Mouse (Mus musculus) gastrocnemius, postnatal 10 days (tissue): ENCODE results near the gene Mov10l1. TPM values are rescaled to one million over a fixed set of nuclear protein-coding genes. Genes with fewer than 3 reads are reported as not detected.

Source experiments
- DNase-seq: peaks from one replicate; pipeline ENCODE4 v3.0.0; 2021; ENCODE audit warnings: mixed read lengths
- long read RNA-seq, 2 experiments: library from polyadenylated mRNA; stranded (forward); transcript quantifications; one replicate each; pipeline ENCODE4 v2.0.0; 2021
- total RNA-seq, 2 experiments: library from RNA; stranded (reverse); gene quantifications; 2 replicates each; pipeline ENCODE4 v1.2.3; 2021

Gene Mov10l1
- total RNA-seq = not detected
- long read RNA-seq, experiment 1 = 0 reads
- long read RNA-seq, experiment 2 = 0 reads

DNA sequence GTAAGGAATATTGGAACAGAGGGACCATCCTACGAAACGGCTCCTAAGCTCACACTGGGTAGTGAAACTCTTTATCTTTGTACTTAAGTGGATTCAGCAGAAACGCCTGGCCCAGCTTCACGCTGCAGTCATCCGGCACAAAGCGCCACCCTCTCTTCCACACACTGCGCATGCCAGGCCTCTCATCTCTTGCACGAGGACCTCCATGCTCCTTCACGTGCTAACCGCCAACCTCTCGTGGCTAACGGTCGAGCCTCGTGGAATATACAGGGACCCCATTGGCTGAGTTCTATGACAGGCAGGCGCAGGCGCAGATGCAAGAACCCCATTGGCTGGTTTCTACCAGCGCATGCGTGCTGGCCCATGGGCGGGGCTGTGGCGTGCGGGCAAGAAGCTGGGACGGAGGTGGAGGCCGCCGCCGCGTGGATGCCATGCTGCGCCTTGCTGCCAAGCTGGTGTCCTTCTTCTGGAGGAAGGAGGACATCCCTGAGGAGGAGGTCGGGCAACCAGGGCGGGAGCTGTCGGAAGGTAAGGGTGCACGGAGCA, at the start of gene Mov10l1:
TSS of gene Mov10l1 (plus strand) at position 376 of the 546 bp plus-strand sequence.
- no peak for DNase-seq

DNA sequence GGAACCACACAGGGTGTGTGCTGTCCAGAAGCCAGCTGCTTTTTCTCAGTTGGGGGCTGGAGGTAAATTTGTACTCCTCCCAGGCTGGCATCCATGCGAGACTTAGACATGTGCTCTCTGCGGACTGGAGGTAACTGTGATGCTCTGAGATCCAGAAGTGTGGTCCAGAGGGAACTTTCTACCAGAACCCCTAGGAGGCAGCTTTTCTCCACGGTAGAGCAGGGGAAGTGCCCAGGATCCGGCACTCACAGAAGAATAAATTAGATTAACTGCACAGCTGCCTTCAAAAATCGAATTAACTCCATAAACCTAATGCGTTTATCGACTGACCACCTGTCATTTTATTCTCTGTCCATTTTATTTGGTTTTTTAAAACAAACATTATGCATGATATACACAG, 48.6 kb upstream of the Mov10l1 start:
- no peak for DNase-seq

- DNase-seq = no peak
Observed at GRCm38 (mm10) chr15:88936619-88937290, 46.0 kb upstream of the Mov10l1 start.

DNA sequence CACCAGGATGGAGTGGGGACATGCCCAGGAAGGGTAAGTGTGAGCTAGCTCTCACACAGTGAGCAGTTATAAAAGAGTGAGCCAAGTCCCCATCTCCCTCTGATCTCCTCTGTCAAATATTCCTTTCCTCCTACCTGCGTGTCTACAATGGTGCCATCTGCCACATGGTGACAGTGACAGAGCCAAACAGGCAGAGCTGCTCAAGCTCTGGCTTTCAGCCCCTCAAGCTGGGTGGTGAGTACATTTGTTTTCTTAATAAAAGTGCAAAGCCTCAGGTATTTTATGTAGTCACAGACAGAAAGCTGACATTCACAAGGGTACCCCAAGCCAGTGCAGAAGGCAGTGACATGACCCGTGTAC, 45.4 kb upstream of the Mov10l1 start:
- DNase-seq = no peak

DNA sequence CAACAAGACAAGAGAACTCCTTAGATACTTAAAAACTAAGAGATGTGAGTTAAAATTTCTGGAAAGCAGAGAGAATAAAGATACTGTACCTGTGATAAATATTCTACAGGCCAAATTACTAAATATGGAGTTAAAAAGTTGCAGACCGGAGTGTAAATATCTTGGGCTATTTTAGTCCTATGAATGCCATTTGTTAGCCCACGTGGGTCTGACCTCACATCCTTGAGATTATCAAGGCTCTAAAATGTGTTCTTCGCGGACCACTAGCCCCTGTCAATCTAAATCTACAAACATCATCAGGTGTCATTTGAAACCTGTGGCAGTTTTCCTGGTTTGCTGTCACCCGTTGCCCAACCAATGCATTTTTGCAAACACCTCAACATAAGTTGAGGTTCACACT, 39.9 kb upstream of the Mov10l1 start:
- DNase-seq = no peak

GRCm38 (mm10) chr15:88943896-88944551, 38.7 kb upstream of the Mov10l1 start:
- DNase-seq = no peak

- DNase-seq = no peak
Observed at GRCm38 (mm10) chr15:88946851-88947250, 35.9 kb upstream of the Mov10l1 start.

- DNase-seq = no peak
Observed at GRCm38 (mm10) chr15:88951246-88951645, 31.5 kb upstream of the Mov10l1 start.

DNA sequence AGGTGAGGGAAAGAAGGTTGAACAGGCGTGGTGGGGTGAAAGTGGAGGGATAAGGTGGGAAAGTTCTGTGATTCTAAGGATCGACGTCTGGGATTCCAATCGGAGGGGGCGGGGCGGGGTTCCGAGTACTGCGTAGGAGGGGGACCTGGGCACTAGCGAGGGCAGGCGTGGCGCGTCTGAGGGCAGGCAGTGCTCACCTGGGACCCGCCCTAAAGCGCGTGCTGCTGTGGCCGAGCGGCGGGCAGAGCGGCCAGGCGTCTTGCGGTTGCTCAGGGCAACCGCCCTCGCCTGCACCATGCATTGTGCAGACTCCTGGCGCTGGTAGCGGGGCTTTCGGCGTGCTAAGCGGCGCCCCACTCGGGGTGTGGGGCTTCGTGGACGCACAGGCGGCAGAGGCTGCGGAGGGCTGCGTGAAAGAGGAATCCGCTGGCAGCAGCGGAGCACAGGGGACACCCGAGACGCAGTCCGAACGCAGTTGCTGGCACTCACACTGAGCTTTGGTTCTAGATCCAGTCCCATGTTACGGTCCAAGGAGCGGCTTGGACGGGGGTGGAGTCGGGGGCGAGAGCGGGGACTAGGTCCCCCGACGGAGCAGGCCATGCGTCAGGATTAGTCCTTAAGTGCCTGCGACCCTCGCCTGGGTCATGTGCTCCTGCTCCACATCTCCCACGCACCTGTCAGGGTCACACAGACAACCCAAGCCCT, 28.2 kb upstream of the Mov10l1 start, which contains the start of gene Ttll8:
TSS of gene Ttll8 (minus strand) at position 51 of the 705 bp plus-strand sequence.
- DNase-seq = no peak

DNA sequence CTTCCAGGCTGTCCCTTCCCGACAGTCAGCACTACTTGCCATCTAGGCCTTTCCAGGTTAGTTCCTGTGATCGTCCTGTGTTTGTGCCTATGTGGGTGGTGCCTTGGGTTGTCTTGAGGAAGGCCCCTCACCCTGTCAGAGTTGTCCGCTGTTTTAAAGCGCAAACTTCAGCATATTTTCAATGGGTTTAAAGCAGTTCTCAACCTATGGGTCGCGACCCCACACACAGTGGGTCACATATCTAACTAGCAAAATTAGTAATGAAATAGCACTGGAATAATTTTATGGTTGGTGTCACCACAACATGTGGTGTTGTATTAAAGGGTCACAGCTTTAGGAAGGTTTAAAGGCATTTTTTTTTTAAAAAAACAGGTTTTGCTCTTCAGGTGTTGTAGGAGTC, 27.4 kb upstream of the Mov10l1 start:
- DNase-seq = no peak

DNA sequence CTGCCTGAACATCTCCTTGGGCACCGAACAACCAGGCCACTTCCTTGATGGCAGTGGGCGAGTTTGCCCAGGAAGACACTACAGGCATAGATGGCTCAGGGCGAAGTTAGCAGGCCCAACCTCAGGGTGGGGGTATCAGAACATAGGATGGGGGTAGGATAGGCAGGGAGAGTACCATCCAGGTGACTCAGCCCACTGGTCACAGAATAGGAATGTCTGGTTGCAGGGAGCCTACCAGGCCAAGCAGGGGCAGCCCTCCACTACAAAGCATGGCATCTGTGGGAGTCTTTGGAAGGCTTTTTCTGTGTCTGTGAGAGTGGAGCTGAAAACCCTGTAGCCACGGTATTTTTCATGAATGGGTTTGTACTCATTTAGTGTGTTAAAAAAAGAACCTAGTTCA, 25.2 kb upstream of the Mov10l1 start:
- DNase-seq = no peak

DNA sequence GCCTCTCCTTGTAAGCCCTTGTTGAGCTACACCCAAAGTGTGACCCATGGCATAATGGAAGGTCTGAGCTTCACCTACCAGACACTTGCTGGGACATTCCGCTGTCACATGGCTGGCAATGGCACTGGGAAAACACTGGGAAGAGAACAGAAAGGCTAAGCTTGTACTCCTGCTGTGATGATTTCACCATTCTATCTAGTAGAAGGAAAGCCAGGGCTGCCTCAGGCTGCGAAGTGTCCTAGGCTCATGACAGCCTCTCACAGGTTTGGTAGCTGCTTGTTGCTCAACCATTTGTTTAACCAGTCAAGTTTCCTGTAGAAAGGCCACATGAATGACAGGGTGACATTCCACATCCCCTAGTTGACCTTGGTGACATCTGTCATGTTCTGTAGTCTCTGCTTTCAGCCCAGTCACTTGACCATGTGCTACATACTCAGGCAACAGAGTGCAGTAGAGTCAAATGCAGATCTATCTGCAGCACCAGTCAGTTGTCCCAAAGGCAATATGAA, 18.6 kb upstream of the Mov10l1 start:
- DNase-seq = no peak

- no peak for DNase-seq
Observed at GRCm38 (mm10) chr15:88972300-88972699, 10.4 kb upstream of the Mov10l1 start.

DNA sequence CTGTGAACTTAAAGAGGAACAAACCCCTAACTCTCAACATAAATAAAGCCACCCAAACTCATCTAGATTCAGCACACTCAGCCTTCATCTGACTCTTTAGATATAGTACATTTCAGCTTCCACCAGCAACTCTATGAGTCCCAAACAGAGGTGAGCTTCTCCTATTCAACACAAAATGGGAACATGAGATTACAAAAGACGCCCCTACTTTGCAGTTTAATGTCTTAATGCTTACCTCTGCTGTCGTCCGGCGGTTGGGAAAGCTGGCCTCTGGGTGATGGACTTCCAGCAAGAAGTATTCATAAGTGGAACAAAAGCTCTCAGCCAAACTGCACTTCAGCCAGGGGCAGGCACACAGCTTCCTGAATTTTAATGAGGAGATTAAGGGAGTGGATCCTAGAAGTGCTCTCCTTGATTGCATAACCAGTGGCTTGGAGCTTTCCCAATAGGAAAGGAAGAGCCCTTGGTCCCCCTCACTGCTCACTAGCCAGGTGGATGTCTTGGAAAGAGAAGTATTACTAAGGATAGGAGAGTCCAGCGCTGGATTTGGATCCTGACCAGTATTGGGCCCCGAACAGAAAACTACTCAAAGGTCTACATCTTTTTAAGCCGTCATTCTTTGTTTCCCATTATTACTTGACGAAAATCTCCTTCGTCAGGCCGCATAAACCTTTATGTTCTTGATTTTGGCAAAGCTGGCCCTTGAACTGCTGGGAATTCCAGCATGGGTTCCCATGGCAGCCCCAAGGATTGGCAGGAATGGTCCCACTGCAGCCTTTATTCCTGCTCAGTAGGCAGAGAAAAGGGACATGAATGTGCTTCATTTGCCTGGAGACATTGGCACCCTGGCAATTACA, 4.2 kb upstream of the Mov10l1 start, which contains the start of gene Mlc1:
TSS of gene Mlc1 (minus strand) at position 727 of the 857 bp plus-strand sequence.
- DNase-seq = no peak

- DNase-seq = no peak
Observed at GRCm38 (mm10) chr15:88979138-88979446, 3.6 kb upstream of the Mov10l1 start.

DNA sequence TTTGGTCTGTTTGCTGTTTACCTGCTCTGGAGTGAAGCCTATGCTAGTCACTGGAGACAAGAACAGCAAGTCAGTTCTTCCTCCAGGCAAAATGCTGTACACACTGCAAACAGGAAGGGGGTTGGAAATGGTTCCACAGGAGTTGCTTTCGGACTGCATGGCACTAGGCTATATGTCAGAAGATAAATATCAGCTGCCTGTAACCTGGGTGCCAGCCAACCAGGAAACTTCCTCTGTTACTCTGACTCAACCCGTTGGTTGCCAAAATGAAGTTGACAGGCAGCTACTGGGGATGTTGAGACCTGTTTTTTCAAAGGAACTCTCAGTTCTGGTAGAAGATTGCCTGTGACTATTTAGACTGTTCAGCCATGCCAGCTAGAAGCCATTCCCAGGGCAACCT, 6.5 kb downstream of the Mov10l1 start:
- DNase-seq = no peak

DNA sequence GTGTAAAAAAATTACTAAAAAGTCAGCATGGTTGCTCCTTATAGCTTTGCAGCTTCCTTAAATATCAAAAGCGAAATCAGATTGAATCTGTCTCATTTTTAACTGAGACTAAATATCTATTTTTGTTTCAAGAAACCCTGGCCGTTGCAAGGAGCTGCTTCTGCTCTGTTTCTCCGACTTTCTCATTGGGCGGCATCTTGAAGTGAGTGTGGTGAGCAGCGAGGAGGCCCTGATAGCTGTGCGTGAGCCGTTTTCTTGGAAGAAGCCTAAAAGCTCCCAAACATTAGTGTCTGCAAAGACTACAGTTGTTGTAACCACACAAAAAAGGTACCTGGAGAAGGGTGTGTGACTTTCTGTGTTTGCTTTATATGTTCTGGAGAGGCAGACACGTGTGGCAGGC, 15.9 kb downstream of the Mov10l1 start:
- no peak for DNase-seq

GRCm38 (mm10) chr15:88999124-88999523, 16.4 kb downstream of the Mov10l1 start:
- no peak for DNase-seq

- no peak for DNase-seq
Observed at GRCm38 (mm10) chr15:89000367-89000766, 17.7 kb downstream of the Mov10l1 start.

DNA sequence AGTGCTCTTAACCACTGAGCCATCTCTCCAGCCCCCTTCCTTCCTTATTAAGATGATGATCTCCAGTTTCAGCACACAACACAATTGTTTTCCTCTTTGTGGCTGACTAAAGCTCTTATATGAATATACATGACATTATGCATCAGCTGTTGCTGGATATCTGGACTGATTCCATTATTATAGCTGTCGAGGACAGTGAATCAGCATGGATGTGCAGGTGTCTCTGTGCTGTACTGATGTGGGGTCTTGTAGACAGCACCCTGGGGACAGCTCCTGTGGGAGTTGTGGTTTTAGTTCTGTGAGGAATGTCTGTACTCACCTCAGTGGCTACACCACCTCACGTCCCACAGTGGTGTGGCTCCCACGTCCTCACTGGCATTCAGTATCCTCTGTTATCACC, 18.5 kb downstream of the Mov10l1 start:
- DNase-seq = no peak

DNA sequence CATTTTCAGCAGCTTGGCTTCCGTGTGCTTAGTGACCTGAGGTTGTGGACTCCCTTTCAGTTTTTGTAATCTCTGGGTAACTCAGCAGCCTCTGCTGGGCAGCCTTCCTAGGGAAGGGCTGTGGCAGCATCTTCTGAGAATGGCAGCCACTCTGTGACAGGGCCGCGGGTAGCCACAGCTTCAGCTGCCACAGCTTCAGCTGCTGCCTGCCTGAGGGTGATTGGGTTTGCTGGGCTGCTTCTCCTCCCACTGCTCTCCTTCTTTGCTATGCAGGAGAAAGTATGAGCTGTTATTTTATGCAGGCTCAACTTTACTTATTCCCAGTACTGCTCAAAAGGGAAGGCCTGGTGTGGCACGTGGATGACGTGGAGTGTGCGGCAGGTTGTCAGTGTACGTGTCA, 24.3 kb downstream of the Mov10l1 start:
- no peak for DNase-seq

DNA sequence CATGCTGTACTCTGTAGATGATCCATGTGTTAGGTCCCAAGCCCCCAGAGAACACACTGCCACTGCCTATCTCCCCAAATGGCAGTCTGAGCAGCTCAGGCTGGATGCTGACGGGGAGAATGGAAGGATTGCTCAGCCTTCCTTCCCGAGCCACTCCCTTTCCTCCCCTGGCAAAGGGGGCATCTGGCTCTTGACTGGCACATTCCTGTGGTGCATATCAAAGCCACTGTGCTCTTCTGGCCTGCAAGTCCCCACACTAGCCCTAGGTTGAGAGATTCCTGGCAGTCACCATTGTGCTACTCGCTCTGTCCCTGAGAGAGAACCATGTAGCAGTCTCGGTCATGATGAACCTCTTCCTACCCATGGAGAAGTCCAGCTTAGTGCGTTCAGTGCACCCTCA, 25.1 kb downstream of the Mov10l1 start:
- DNase-seq = no peak
